Mouse (Mus musculus) liver, embryonic 14.5 days (tissue): Measurements from ENCODE around the gene Blcap. TPM values are rescaled to one million over a fixed set of nuclear protein-coding genes. Genes with fewer than 3 reads are reported as not detected.

Experiments
- ATAC-seq: fragments of 200-750 bp; cut with Nextera tagmentation; 2 replicates; pipeline ENCODE4 v1.8.0; 2017; ENCODE audit warnings: moderate number of reproducible peaks, mild to moderate bottlenecking, moderate library complexity; ENCODE audit not compliant: insufficient read depth
- DNase-seq, 3 experiments: peaks; one replicate each; pipeline ENCODE4 v3.0.0-alpha.2; 2012 to 2013; ENCODE audit warnings: low read depth in 3 of 3, low spot score in 3 of 3
- H3K27ac ChIP-seq: fragments of 300-500 bp; sonication (generic); 2 replicates; pipeline ENCODE4 v1.5.1; 2014; ENCODE audit warnings: moderate library complexity, mild to moderate bottlenecking, control low read depth, inconsistent platforms
- H3K27me3 ChIP-seq: fragments of 300-500 bp; sonication (generic); 2 replicates; pipeline ENCODE4 v1.6.1; 2014; ENCODE audit warnings: mild to moderate bottlenecking, low read length, moderate library complexity; ENCODE audit not compliant: control insufficient read depth, insufficient read depth
- H3K36me3 ChIP-seq: fragments of 300-500 bp; sonication (generic); replicated peaks from 2 replicates; pipeline ENCODE4 v1.6.1; 2014; ENCODE audit warnings: low read depth; ENCODE audit not compliant: control insufficient read depth, insufficient read depth
- H3K4me1 ChIP-seq, 2 experiments: fragments of 200-500 bp in 1 of 2; fragments of 300-500 bp in 1 of 2; sonication (generic) in 1 of 2; replicated peaks; 2 replicates each; pipeline ENCODE4 v1.6.1; 2012 to 2014; ENCODE audit warnings: antibody characterized with exemption in 1 of 2, inconsistent platforms in 1 of 2, low read length in 1 of 2; ENCODE audit not compliant: control insufficient read depth in 2 of 2, insufficient read depth in 2 of 2
- H3K4me2 ChIP-seq: fragments of 300-500 bp; sonication (generic); 2 replicates; pipeline ENCODE4 v1.6.1; 2014; ENCODE audit warnings: low read depth, mild to moderate bottlenecking, control low read depth, moderate library complexity
- H3K4me3 ChIP-seq, 2 experiments: fragments of 200-500 bp in 1 of 2; fragments of 300-500 bp in 1 of 2; sonication (generic) in 1 of 2; 2 replicates each; pipeline ENCODE4 v1.5.1; 2012 to 2014; ENCODE audit warnings: low read depth in 2 of 2, low read length in 2 of 2, mild to moderate bottlenecking in 2 of 2, control low read depth in 1 of 2, inconsistent platforms in 1 of 2, moderate library complexity in 1 of 2; ENCODE audit not compliant: insufficient read depth in 1 of 2
- H3K9ac ChIP-seq: fragments of 300-500 bp; sonication (generic); replicated peaks from 2 replicates; pipeline ENCODE4 v1.6.1; 2014; ENCODE audit warnings: mild to moderate bottlenecking, control low read depth, moderate library complexity
- H3K9me3 ChIP-seq: fragments of 300-500 bp; sonication (generic); 2 replicates; pipeline ENCODE4 v1.6.1; 2016; ENCODE audit warnings: low read length, mixed read lengths; ENCODE audit not compliant: control insufficient read depth
- CTCF ChIP-seq: IDR thresholded peaks from 2 replicates; pipeline ENCODE4 v1.5.1; 2016; ENCODE audit warnings: antibody characterized with exemption, low read depth, control low read depth
- EP300 ChIP-seq: IDR thresholded peaks from 2 replicates; pipeline ENCODE4 v1.6.1; 2016; ENCODE audit warnings: antibody characterized with exemption, low read depth
- WGBS: fragments of 180-500 bp; shearing (Covaris S2); extraction: QIAGEN DNeasy Blood & Tissue Kit; methylation state at CpG from one replicate; pipeline ENCODE4 v1.1.7; 2014; ENCODE audit not compliant: insufficient replicate concordance; 5-methylcytosine and 5-hydroxymethylcytosine counted together
- polyA plus RNA-seq, 2 experiments: library from polyadenylated mRNA; depleted of rRNA in 1 of 2; stranded (reverse) in 1 of 2; unstranded in 1 of 2; fragments of >200 nt; fragmentation: Nextera tagmentation in 1 of 2; extraction: Ambion mirVana in 1 of 2; gene quantifications; 2 replicates each; pipeline versions ENCODE4 v1.2.1 to v1.2.3; 2012 to 2014

The Blcap gene
- polyA plus RNA-seq, 2 experiments = 5.7 to 7.1 TPM

DNA sequence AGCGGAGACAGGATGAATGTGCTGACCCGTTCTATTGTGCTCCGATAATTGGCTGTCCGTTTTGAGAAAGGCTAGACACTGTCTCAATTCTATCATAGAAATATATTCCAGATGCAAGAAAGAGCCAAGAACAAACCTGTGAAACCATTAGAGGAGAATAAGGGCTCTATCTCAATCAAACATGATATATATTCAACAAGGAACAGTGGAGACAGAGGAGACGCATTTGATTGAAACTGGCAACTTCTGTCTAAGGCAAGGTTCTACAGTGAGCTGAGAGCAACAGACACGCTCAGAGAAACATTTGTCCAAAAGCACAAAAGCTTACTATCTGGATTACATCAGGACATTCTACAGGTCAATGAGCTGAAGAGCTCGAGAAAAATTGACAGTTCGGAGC is 29.4 kb downstream of the Blcap start:
- Histone ChIP-seq H3K27ac (no peak overlapping the region), H3K27me3 (no peaks in the 10 kb centered on the region), H3K4me3 (no peak overlapping the region), H3K4me1 (peaks cover 0 to 14% of the 10 kb centered on the region in 2 experiments; a peak in 3 of 4 replicates), H3K9ac (no peak overlapping the region), H3K9me3 (no peaks in the 10 kb centered on the region), H3K36me3 (no peaks in the 10 kb centered on the region), H3K4me2 (no peak overlapping the region)
- TF ChIP-seq EP300 = no peak
- no peak for TF ChIP-seq CTCF
- DNase-seq (no peak), ATAC-seq (no peak)
- 73% methylated on average over 8 of the region's 8 CpGs for WGBS

- H3K4me2 ChIP-seq = no peak overlapping the region
- peaks cover 0 to 14% of the 10 kb centered on the region in 2 experiments; a peak in 3 of 4 replicates for H3K4me1 ChIP-seq
- ATAC-seq = no peak
- H3K36me3 ChIP-seq = no peaks in the 10 kb centered on the region
- H3K27me3 ChIP-seq = no peaks in the 10 kb centered on the region
- no peaks in the 10 kb centered on the region for H3K9me3 ChIP-seq
- no peak for TF ChIP-seq CTCF
- no peak for TF ChIP-seq EP300
- no peak for DNase-seq
- no peak overlapping the region for H3K4me3 ChIP-seq
- 63% methylated on average over 9 of the region's 9 CpGs for WGBS
- H3K27ac ChIP-seq = no peak overlapping the region
- H3K9ac ChIP-seq = no peak overlapping the region
These were observed 30.0 kb downstream of the Blcap start for GRCm38 (mm10) chr2:157540953-157541569.

- no peak overlapping the region for H3K9ac ChIP-seq
- H3K36me3 ChIP-seq = no peaks in the 10 kb centered on the region
- H3K27ac ChIP-seq = no peak overlapping the region
- no peak for TF ChIP-seq EP300
- TF ChIP-seq CTCF = no peak
- WGBS = 63% methylated on average over 24 of the region's 24 CpGs
- H3K4me1 ChIP-seq = peaks cover 0 to 14% of the 10 kb centered on the region in 2 experiments; a peak in 3 of 4 replicates
- ATAC-seq (no peak), DNase-seq (no peak)
- no peaks in the 10 kb centered on the region for H3K9me3 ChIP-seq
- H3K4me2 ChIP-seq = no peak overlapping the region
- H3K27me3 ChIP-seq = no peaks in the 10 kb centered on the region
- H3K4me3 ChIP-seq = no peak overlapping the region
These were observed 30.8 kb downstream of the Blcap start for GRCm38 (mm10) chr2:157540073-157540952.

GRCm38 (mm10) chr2:157537118-157537517 is 34.0 kb downstream of the Blcap start:
- Histone ChIP-seq H3K9me3 (no peaks in the 10 kb centered on the region), H3K4me2 (no peak overlapping the region), H3K27me3 (peaks cover 3% of the 10 kb centered on the region; the same call in 1 of the 2 replicates), H3K4me3 (no peak overlapping the region), H3K36me3 (no peaks in the 10 kb centered on the region), H3K4me1 (peaks cover 0 to 14% of the 10 kb centered on the region in 2 experiments; a peak in 3 of 4 replicates), H3K9ac (no peak overlapping the region), H3K27ac (no peak overlapping the region)
- 39% methylated on average over 7 of the region's 7 CpGs for WGBS
- TF ChIP-seq CTCF = no peak
- no peak for TF ChIP-seq EP300
- DNase-seq = no peak
- no peak for ATAC-seq
